Mouse (Mus musculus) stomach, postnatal 0 days (tissue): ENCODE data around the gene Rhoq.

Source experiments
- CTCF ChIP-seq: IDR thresholded peaks from 2 replicates; pipeline ENCODE4 v1.5.1; 2016; ENCODE audit warnings: antibody characterized with exemption, low read depth, mild to moderate bottlenecking, moderate library complexity
- EP300 ChIP-seq: optimal IDR thresholded peaks from 2 replicates; pipeline ENCODE3; 2016; ENCODE audit warnings: antibody characterized with exemption

DNA sequence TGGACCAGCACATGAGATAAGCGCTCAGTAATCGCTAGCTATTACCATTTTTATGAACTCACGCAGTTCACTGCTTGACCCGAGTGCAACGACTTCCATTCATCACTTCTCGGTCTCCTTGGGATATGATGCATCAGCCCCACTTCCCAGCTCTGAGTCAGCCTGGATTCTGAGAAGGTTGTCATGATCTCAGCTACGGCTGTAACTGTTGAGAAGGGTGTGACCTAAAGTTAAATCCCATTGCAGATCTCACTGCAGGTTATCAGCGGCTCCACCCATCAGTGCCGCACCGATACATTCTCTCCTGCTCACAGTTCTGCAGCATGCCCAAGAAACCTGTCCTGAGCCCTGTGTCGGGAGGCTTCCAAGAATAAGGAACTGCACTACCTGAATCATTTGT, 43.2 kb upstream of the Rhoq start:
- no peak for TF ChIP-seq CTCF
- TF ChIP-seq EP300: no peak
